Mouse (Mus musculus): ENCODE data around the gene 1700021F07Rik. TPM values are rescaled to one million over a fixed set of nuclear protein-coding genes. Genes with fewer than 3 reads are reported as not detected.

Gene 1700021F07Rik
- total RNA-seq (2012; rRNA removed) (not detected in 2 replicates), total RNA-seq (2014; rRNA removed) (not detected in 2 replicates), polyA plus RNA-seq (2012; ENCODE audit: insufficient read length, low read depth) (not detected in 2 replicates)

DNA sequence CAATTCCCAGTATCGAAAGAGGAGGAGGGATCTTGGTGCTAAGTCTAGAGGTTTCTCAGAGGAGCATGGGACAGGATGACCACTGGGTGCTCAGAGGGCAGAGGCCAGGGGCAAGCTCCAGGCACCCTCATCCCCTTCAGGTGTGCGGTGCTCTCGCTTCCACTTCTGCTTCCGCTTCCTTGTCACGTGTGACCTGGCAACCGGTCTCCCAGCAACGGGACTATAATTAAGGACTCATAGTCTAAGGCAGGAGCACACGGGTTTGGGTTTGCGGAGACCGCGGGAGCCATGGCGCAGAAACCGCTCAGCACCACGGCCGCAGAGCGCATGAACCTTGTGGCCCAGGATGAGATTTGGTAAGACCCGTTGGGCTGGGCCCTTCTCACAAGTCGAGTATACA is at the start of gene 1700021F07Rik:
TSS of gene 1700021F07Rik (plus strand) at position 211 of the 400 bp plus-strand sequence.
- Histone ChIP-seq H3K79me2 (replicated peaks; ENCODE audit: control insufficient read depth, extremely low read depth, insufficient read depth, poor library complexity, severe bottlenecking) (no peaks in the 10 kb centered on the region), H3K4me3 (replicated peaks in 1 of 3; ENCODE audit: low read depth in 2 of 3, low read length in 2 of 3, poor library complexity in 1 of 3) (no peak within 1 kb of the TSS), H3K4me1 (ENCODE audit: control insufficient read depth in 1 of 2, insufficient read depth in 2 of 2) (no peaks in the 10 kb centered on the region), H3K4me2 (ENCODE audit: insufficient read depth, low read depth, poor library complexity, severe bottlenecking) (no peak within 1 kb of the TSS), H3K36me3 (replicated peaks in 1 of 2; ENCODE audit: control insufficient read depth in 1 of 2, insufficient read depth in 1 of 2, low read length in 1 of 2) (no peaks in the 10 kb centered on the region), H3K9me3 (replicated peaks; ENCODE audit: low read length) (no peaks in the 10 kb centered on the region), H3K27me3 (replicated peaks) (peaks cover 59% of the 10 kb centered on the region), H3K9ac (ENCODE audit: insufficient read depth, low read depth) (no peak within 1 kb of the TSS), H3K27ac (ENCODE audit: insufficient read depth, low read depth) (no peak within 1 kb of the TSS)
- DNase-seq (ENCODE audit: extremely low read depth): no peak
- TF ChIP-seq ETS1 (conservative IDR thresholded peaks at IDR 0.05; ENCODE audit: low read depth, low read length): no peak
- TF ChIP-seq SIN3A (IDR thresholded peaks at IDR 0.05; ENCODE audit: low read length): no peak
- no peak for TF ChIP-seq HCFC1 (IDR thresholded peaks at IDR 0.05; ENCODE audit: low read depth, low read length)
- TF ChIP-seq POLR2AphosphoS2 (IDR thresholded peaks at IDR 0.05; ENCODE audit: low read depth, low read length): no peak
- in situ Hi-C loops (cut with MboI; ENCODE audit: low pct_ligation_motif_present, low pct_unique_long_range_greater_than_20kb, low sequenced_read_pairs) (loop anchor here (10.0 kb wide), 1 partner anchor 68 kb away; no protein-coding TSS in a partner anchor), dilution Hi-C loops (cut with MboI; ENCODE audit: extremely low pct_ligation_motif_present, extremely low pct_unique_long_range_greater_than_20kb, low sequenced_read_pairs) (no loop called here)

DNA sequence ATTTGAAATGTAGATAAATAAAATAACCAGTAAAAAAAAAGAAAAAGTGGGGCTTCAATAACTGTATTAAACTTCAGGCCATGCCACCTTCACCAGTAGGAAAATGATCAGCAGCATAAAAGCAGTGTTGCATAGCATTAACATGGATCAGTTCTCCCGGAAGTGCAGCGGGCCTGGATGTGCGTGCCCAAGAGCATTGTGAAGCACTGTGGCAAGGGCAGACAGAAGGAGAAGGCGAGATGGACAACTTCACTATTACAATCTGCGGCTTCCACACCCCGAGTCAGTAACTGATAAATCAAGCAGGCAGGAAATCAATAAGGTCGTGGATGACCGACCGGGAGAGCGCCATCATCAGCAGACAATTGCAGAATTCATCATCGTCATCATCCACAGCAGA is 49.2 kb upstream of the 1700021F07Rik start:
- TF ChIP-seq GABPA (IDR thresholded peaks at IDR 0.05; ENCODE audit: insufficient replicate concordance, low read depth, low read length) (no peak), RAD21 (IDR thresholded peaks at IDR 0.05; ENCODE audit: low read depth, low read length) (no peak)
- Histone ChIP-seq H3K9me3 (replicated peaks; ENCODE audit: low read length) (no peaks in the 10 kb centered on the region), H3K4me3 (replicated peaks in 1 of 3; ENCODE audit: low read depth in 2 of 3, low read length in 2 of 3, poor library complexity in 1 of 3) (no peak overlapping the region), H3K9ac (ENCODE audit: insufficient read depth, low read depth) (no peak overlapping the region), H3K36me3 (replicated peaks in 1 of 2; ENCODE audit: control insufficient read depth in 1 of 2, insufficient read depth in 1 of 2, low read length in 1 of 2) (no peaks in the 10 kb centered on the region), H3K27ac (ENCODE audit: insufficient read depth, low read depth) (no peak overlapping the region), H3K79me2 (replicated peaks; ENCODE audit: control insufficient read depth, extremely low read depth, insufficient read depth, poor library complexity, severe bottlenecking) (no peaks in the 10 kb centered on the region), H3K4me2 (ENCODE audit: insufficient read depth, low read depth, poor library complexity, severe bottlenecking) (no peak overlapping the region), H3K27me3 (replicated peaks) (peaks cover 11% of the 10 kb centered on the region), H3K4me1 (ENCODE audit: control insufficient read depth in 1 of 2, insufficient read depth in 2 of 2) (peaks cover 6 to 15% of the 10 kb centered on the region in 2 experiments)
- DNase-seq (ENCODE audit: extremely low read depth): no peak
- dilution Hi-C loops (cut with MboI; ENCODE audit: extremely low pct_ligation_motif_present, extremely low pct_unique_long_range_greater_than_20kb, low sequenced_read_pairs): no loop called here
- in situ Hi-C loops (cut with MboI; ENCODE audit: low pct_ligation_motif_present, low pct_unique_long_range_greater_than_20kb, low sequenced_read_pairs): no loop called here

DNA sequence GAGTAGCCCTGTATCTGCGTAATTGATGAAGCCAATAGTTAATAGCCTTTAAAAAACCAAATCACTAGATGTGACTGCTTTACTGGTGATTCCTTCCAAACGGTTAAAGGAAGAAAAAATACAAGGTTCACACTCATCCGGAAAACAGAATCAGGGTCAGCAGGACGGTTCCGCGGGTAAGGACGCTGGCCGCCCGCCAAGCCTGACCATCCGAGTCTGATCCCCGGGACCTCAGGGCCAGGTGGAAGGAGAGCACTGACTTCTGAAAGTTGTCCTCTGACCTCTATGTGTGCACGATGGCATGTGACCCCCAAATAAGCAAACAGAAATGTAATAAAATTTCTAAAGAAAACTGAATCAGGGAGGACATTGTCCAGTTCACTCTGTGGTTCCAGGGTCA is 43.3 kb upstream of the 1700021F07Rik start:
- Histone ChIP-seq H3K36me3 (replicated peaks in 1 of 2; ENCODE audit: control insufficient read depth in 1 of 2, insufficient read depth in 1 of 2, low read length in 1 of 2) (no peaks in the 10 kb centered on the region), H3K9me3 (replicated peaks; ENCODE audit: low read length) (peaks cover 3% of the 10 kb centered on the region), H3K79me2 (replicated peaks; ENCODE audit: control insufficient read depth, extremely low read depth, insufficient read depth, poor library complexity, severe bottlenecking) (no peaks in the 10 kb centered on the region), H3K27ac (ENCODE audit: insufficient read depth, low read depth) (no peak overlapping the region), H3K27me3 (replicated peaks) (peaks cover 6% of the 10 kb centered on the region), H3K4me1 (ENCODE audit: control insufficient read depth in 1 of 2, insufficient read depth in 2 of 2) (no peaks in the 10 kb centered on the region), H3K9ac (ENCODE audit: insufficient read depth, low read depth) (no peak overlapping the region), H3K4me3 (replicated peaks in 1 of 3; ENCODE audit: low read depth in 2 of 3, low read length in 2 of 3, poor library complexity in 1 of 3) (no peak overlapping the region), H3K4me2 (ENCODE audit: insufficient read depth, low read depth, poor library complexity, severe bottlenecking) (no peak overlapping the region)
- no peak for TF ChIP-seq PAX5 (IDR thresholded peaks at IDR 0.05; ENCODE audit: low read length)
- no peak for TF ChIP-seq BHLHE40 (IDR thresholded peaks at IDR 0.05; ENCODE audit: low read depth, low read length)
- TF ChIP-seq MAX (IDR thresholded peaks at IDR 0.05; ENCODE audit: low read length): no peak
- no peak for TF ChIP-seq JUN (IDR thresholded peaks at IDR 0.05; ENCODE audit: insufficient read depth, low read depth, low read length)
- no peak for TF ChIP-seq MEF2A (IDR thresholded peaks at IDR 0.05; ENCODE audit: borderline replicate concordance, low read depth, low read length)
- TF ChIP-seq SMC3 (IDR thresholded peaks at IDR 0.05; ENCODE audit: low read depth, low read length): no peak
- no peak for TF ChIP-seq ETS1 (conservative IDR thresholded peaks at IDR 0.05; ENCODE audit: low read depth, low read length)
- TF ChIP-seq ZNF384 (IDR thresholded peaks at IDR 0.05; ENCODE audit: low read depth, low read length): no peak
- no peak for TF ChIP-seq CHD2 (IDR thresholded peaks at IDR 0.05; ENCODE audit: low read length)
- TF ChIP-seq CHD1 (IDR thresholded peaks at IDR 0.05; ENCODE audit: low read depth, low read length): no peak
- no peak for TF ChIP-seq MXI1 (IDR thresholded peaks at IDR 0.05; ENCODE audit: low read depth, low read length)
- no peak for TF ChIP-seq USF2 (conservative IDR thresholded peaks at IDR 0.05; ENCODE audit: low read depth, low read length)
- no peak for TF ChIP-seq E2F4 (IDR thresholded peaks at IDR 0.05; ENCODE audit: insufficient replicate concordance, low read depth, low read length)
- no peak for TF ChIP-seq KAT2A (IDR thresholded peaks at IDR 0.05; ENCODE audit: insufficient replicate concordance, low read length)
- no peak for TF ChIP-seq UBTF (IDR thresholded peaks at IDR 0.05; ENCODE audit: low read depth, low read length)
- TF ChIP-seq IRF4 (IDR thresholded peaks at IDR 0.05; ENCODE audit: low read depth, low read length): no peak
- no peak for DNase-seq (ENCODE audit: extremely low read depth)
- dilution Hi-C loops (cut with MboI; ENCODE audit: extremely low pct_ligation_motif_present, extremely low pct_unique_long_range_greater_than_20kb, low sequenced_read_pairs): no loop called here
- in situ Hi-C loops (cut with MboI; ENCODE audit: low pct_ligation_motif_present, low pct_unique_long_range_greater_than_20kb, low sequenced_read_pairs): no loop called here
